ENCODE assay signal across 26 mouse cellular contexts in the genomic region with DNA sequence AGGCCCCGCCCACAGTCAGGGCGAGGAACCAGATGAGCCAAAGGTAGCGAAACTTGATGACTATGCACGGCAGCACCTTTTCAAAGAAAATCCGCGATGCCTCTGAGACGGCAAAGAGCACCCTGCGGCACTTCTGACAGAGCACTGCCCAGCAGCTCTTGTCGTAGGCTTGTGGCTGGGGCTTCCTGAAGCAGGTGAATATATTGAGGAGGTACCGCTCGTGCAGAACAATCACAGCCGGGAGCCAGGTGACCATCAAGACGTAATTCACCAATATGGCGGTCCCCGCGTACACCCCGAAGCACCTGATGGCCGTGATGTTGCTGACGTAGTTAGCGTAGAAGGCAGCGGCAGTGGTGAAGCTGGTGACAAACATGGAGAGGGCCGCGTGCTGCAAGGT.
"Had no signal": no experiment of that assay in that cellular context is flagged by ENCODE, and none has a peak within 500 bp of the region (broad histone marks: within the 10 kb centered on the region; RNA-seq: fewer than 3 reads in every experiment).

No protein-coding gene starts in this region.

- DNase-seq: gastrocnemius, postnatal 14 days; gastrocnemius, postnatal 36 days; heart, adult 18-20 months; heart, postnatal 14 days; heart, postnatal 36 days; kidney, adult 11 months; kidney, adult 2 months; kidney, adult 9 months; kidney, postnatal 14 days; kidney, postnatal 4 days; layer of hippocampus, postnatal 36 days; left cerebral cortex, postnatal 4 days; liver, embryonic 13.5 days had no signal

- ATAC-seq: hindbrain, postnatal 0 days; intestine, embryonic 16.5 days had no signal

- H3K27me3 ChIP-seq: heart, embryonic 13.5 days; heart, embryonic 15.5 days; hindbrain, embryonic 13.5 days; hindbrain, embryonic 15.5 days; kidney, embryonic 15.5 days; limb, embryonic 13.5 days; limb, embryonic 15.5 days; liver, embryonic 13.5 days; liver, embryonic 15.5 days had no signal

- H3K27ac ChIP-seq: heart, embryonic 10.5 days; heart, embryonic 13.5 days; heart, embryonic 15.5 days; hindbrain, embryonic 13.5 days; hindbrain, embryonic 15.5 days; hindbrain, postnatal 0 days; kidney, embryonic 15.5 days; kidney, postnatal 0 days; layer of hippocampus, adult 2 months; limb, embryonic 13.5 days; limb, embryonic 15.5 days; liver, embryonic 13.5 days; liver, embryonic 15.5 days had no signal

- H3K9me3 ChIP-seq: heart, embryonic 10.5 days; heart, embryonic 13.5 days; heart, embryonic 15.5 days; kidney, embryonic 15.5 days; limb, embryonic 13.5 days; limb, embryonic 15.5 days; liver, embryonic 13.5 days; liver, embryonic 15.5 days had no signal

- H3K4me2 ChIP-seq: heart, embryonic 13.5 days; heart, embryonic 15.5 days; hindbrain, embryonic 13.5 days; hindbrain, embryonic 15.5 days; kidney, embryonic 15.5 days; limb, embryonic 13.5 days; limb, embryonic 15.5 days; liver, embryonic 13.5 days; liver, embryonic 15.5 days had no signal

- H3K9ac ChIP-seq: heart, embryonic 13.5 days; heart, embryonic 15.5 days; hindbrain, embryonic 13.5 days; hindbrain, embryonic 15.5 days; kidney, embryonic 15.5 days; limb, embryonic 13.5 days; limb, embryonic 15.5 days; liver, embryonic 13.5 days; liver, embryonic 15.5 days had no signal

- H3K4me3 ChIP-seq: heart, embryonic 10.5 days; heart, embryonic 13.5 days; heart, embryonic 15.5 days; hindbrain, embryonic 13.5 days; hindbrain, embryonic 15.5 days; kidney, embryonic 15.5 days; layer of hippocampus, adult 2 months; limb, embryonic 13.5 days; limb, embryonic 15.5 days; liver, embryonic 13.5 days; liver, embryonic 15.5 days had no signal

- H3K4me1 ChIP-seq: hindbrain, embryonic 13.5 days; hindbrain, embryonic 15.5 days; liver, embryonic 13.5 days; liver, embryonic 15.5 days had no signal
